Mouse (Mus musculus) erythroblast, embryonic 14.5 days (primary cell): ENCODE data around the gene Ankrd23.

Experiments used
- GATA1 ChIP-seq: IDR thresholded peaks from 2 replicates; pipeline ENCODE4 v1.6.1; 2012; ENCODE audit warnings: low read length, inconsistent platforms, mixed read lengths
- TAL1 ChIP-seq: IDR thresholded peaks from 3 replicates; pipeline ENCODE4 v1.6.1; 2012; ENCODE audit warnings: low read length, inconsistent platforms, mixed read lengths

GRCm38 (mm10) chr1:36501261-36501660, 35.4 kb downstream of the Ankrd23 start:
- TF ChIP-seq TAL1, result no peak
- no peak for TF ChIP-seq GATA1
